Mouse (Mus musculus) kidney, postnatal 0 days (tissue): ENCODE measurements around the gene Gm20812. TPM values are rescaled to one million over a fixed set of nuclear protein-coding genes. Genes with fewer than 3 reads are reported as not detected.
"Not testable (repeated sequence)": the region's sequence is repeated elsewhere in the genome, so short reads cannot be mapped to it uniquely, and the experiment has no call there.

Experiments used
- ATAC-seq: fragments of 200-750 bp; cut with Nextera tagmentation; replicated peaks from 2 replicates; pipeline ENCODE4 v1.8.0; 2017; ENCODE audit warnings: low read depth, moderate number of reproducible peaks, moderate TSS enrichment, moderate library complexity; ENCODE audit not compliant: low FRiP score
- DNase-seq: peaks from one replicate; pipeline ENCODE4 v3.0.0-alpha.2; 2016; ENCODE audit warnings: low spot score
- H3K27ac ChIP-seq: fragments of 300-500 bp; sonication (generic); 2 replicates; pipeline ENCODE4 v1.5.1; 2014; ENCODE audit warnings: mild to moderate bottlenecking
- H3K27me3 ChIP-seq: fragments of 300-500 bp; sonication (generic); 2 replicates; pipeline ENCODE4 v1.6.1; 2014; ENCODE audit warnings: low read length, mixed read lengths; ENCODE audit not compliant: insufficient read depth
- H3K36me3 ChIP-seq: fragments of 300-500 bp; sonication (generic); 2 replicates; pipeline ENCODE4 v1.6.1; 2014; ENCODE audit warnings: low read length, mixed read lengths; ENCODE audit not compliant: insufficient read depth
- H3K4me1 ChIP-seq: fragments of 300-500 bp; sonication (generic); replicated peaks from 2 replicates; pipeline ENCODE4 v1.6.1; 2014; ENCODE audit warnings: antibody characterized with exemption, low read length, mixed read lengths; ENCODE audit not compliant: insufficient read depth
- H3K4me2 ChIP-seq: fragments of 300-500 bp; sonication (generic); 2 replicates; pipeline ENCODE4 v1.6.1; 2014; ENCODE audit warnings: mild to moderate bottlenecking, low read length, moderate library complexity, mixed read lengths
- H3K4me3 ChIP-seq: fragments of 300-500 bp; sonication (generic); replicated peaks from 2 replicates; pipeline ENCODE4 v1.5.1; 2014; ENCODE audit warnings: low read depth, low read length
- H3K9ac ChIP-seq: fragments of 300-500 bp; sonication (generic); 2 replicates; pipeline ENCODE4 v1.6.1; 2014; ENCODE audit warnings: low read depth, low read length
- H3K9me3 ChIP-seq: fragments of 300-500 bp; sonication (generic); replicated peaks from 2 replicates; pipeline ENCODE4 v1.6.1; 2016; ENCODE audit warnings: low read length, inconsistent platforms, mixed read lengths
- WGBS: fragments of 180-500 bp; shearing (Covaris S2); extraction: QIAGEN DNeasy Blood & Tissue Kit; methylation state at CpG from one replicate; pipeline ENCODE4 v1.1.7; 2014; 5-methylcytosine and 5-hydroxymethylcytosine counted together
- polyA plus RNA-seq: library from polyadenylated mRNA; unstranded; fragments of >200 nt; fragmentation: Nextera tagmentation; extraction: Ambion mirVana; gene quantifications from 2 replicates; pipeline ENCODE4 v1.2.1, GENCODE M21; 2015

The Gm20812 gene
- polyA plus RNA-seq = not detected in 2 replicates

GRCm38 (mm10) chrY:12381681-12382080 is at the start of gene Gm20812:
Gene Gm20812, plus strand, starts transcription at chrY:12381981.
- not testable (repeated sequence) for H3K9ac ChIP-seq, ATAC-seq, H3K4me3 ChIP-seq, H3K4me1 ChIP-seq, DNase-seq, H3K27me3 ChIP-seq, H3K9me3 ChIP-seq, H3K36me3 ChIP-seq, H3K27ac ChIP-seq, H3K4me2 ChIP-seq
- WGBS = no CpG with 5 or more reads among the region's 3 CpGs

Other genes with a start within 250 kb of the Gm20812 start
- not detected in 2 replicates for gene Gm29554, start 108.0 kb upstream of the Gm20812 start, polyA plus RNA-seq